Mouse (Mus musculus) liver (tissue): Measurements from ENCODE around the gene Trim38.
A peak's percentile ranks its signal among the peaks of the same experiment; 100 is the strongest.

Source experiments
- DNase-seq: peaks from one replicate; pipeline ENCODE4 v3.0.0-alpha.2; 2020; ENCODE audit warnings: mixed read lengths

The Trim38 gene

GRCm38 (mm10) chr13:23746201-23747080, 23.3 kb upstream of the Trim38 start, which contains the start of gene Hist1h2bb:
Gene Hist1h2bb, plus strand, starts transcription at chr13:23746734.
- DNase-seq, result peak; percentile 84

GRCm38 (mm10) chr13:23747081-23747891, 22.4 kb upstream of the Trim38 start:
- DNase-seq, result peak; percentile 61

- peak; percentile 83 for DNase-seq
Observed at GRCm38 (mm10) chr13:23747892-23748288, 21.8 kb upstream of the Trim38 start.

GRCm38 (mm10) chr13:23749563-23750121, 20.1 kb upstream of the Trim38 start:
- DNase-seq, result no peak

GRCm38 (mm10) chr13:23750839-23751477, 18.8 kb upstream of the Trim38 start, which contains the start of gene Hist1h2ab:
Gene Hist1h2ab, plus strand, starts transcription at chr13:23751126.
- DNase-seq, result peak; percentile 92

- DNase-seq, result no peak
Observed at GRCm38 (mm10) chr13:23751478-23751956, 18.2 kb upstream of the Trim38 start.

- peak; percentile 90 for DNase-seq
Observed at GRCm38 (mm10) chr13:23752067-23752741, 17.5 kb upstream of the Trim38 start, which contains the start of gene Hist1h3b. Gene Hist1h3b, plus strand, starts transcription at chr13:23752267.

GRCm38 (mm10) chr13:23752742-23753172, 17.0 kb upstream of the Trim38 start:
- no peak for DNase-seq

- DNase-seq, result no peak
Observed at GRCm38 (mm10) chr13:23753314-23754078, 16.2 kb upstream of the Trim38 start.

- DNase-seq, result no peak
Observed at GRCm38 (mm10) chr13:23755000-23755399, 14.7 kb upstream of the Trim38 start.

GRCm38 (mm10) chr13:23756790-23757189, 12.9 kb upstream of the Trim38 start, which contains the start of gene Hist1h4b:
Gene Hist1h4b, plus strand, starts transcription at chr13:23757013.
- peak; percentile 92 for DNase-seq

- peak; percentile 80 for DNase-seq
Observed at GRCm38 (mm10) chr13:23757211-23757773, 12.4 kb upstream of the Trim38 start.

GRCm38 (mm10) chr13:23757921-23758320, 11.8 kb upstream of the Trim38 start:
- no peak for DNase-seq

- no peak for DNase-seq
Observed at GRCm38 (mm10) chr13:23759251-23759771, 10.4 kb upstream of the Trim38 start.

- no peak for DNase-seq
Observed at GRCm38 (mm10) chr13:23759916-23760239, 9.8 kb upstream of the Trim38 start.

GRCm38 (mm10) chr13:23760240-23760971, 9.3 kb upstream of the Trim38 start:
- DNase-seq, result peak; percentile 53

GRCm38 (mm10) chr13:23760972-23761864, 8.5 kb upstream of the Trim38 start, which contains the start of gene Hist1h4a:
Gene Hist1h4a, minus strand, starts transcription at chr13:23761230.
- peak; percentile 99 for DNase-seq
